Mouse (Mus musculus): ENCODE measurements around the gene Dnajc17.
A peak's percentile ranks its signal among the peaks of the same experiment; 100 is the strongest.

The Dnajc17 gene

GRCm38 (mm10) chr2:119161247-119161646 is 47.3 kb downstream of the Dnajc17 start:
- DNase-seq (ENCODE audit: low read depth, low spot score), result no peak

- DNase-seq (ENCODE audit: low read depth, low spot score), result no peak
These were observed 50.8 kb downstream of the Dnajc17 start for GRCm38 (mm10) chr2:119157836-119158235.

DNA sequence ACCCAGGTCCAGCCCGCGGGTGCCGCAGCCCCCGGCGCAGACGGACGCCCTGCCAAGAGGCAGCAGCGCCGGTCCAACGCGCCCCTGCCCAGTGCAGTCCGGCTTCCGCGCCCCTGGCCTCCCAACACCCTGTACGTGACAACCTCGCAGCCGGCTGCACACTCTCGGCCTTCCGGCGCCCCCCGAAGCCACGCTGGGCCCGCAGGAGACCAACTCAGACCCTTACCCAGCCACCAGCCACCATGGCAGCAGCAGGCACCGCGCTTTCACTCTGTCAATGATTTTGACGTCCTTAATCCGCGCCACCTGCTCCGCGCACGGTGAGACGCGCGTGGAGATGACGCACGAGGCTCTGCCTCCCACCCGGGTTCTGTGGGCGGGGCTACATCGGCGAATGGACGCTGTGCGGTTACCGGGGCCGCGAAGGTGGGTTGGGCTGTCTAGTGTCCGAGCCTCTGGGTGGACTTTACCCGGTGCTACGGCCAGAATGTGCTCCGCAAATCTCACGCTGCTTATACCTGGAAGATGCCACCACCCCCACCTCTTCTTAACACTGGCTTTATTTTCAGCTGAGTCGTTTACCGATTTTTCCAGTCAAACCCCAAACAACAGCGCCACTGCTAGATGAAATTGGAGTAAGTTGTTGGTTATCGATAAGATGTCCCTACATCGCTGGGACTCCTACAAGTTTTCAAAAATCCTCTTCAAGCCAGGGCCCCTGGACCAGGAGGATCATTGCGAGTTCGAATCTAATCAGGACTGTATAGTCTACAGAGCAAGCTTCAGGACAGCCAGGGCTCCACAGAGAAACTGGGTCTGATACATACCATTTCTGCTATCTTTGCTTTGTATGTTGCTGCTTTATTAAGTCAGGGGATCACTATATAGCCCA is 51.7 kb downstream of the Dnajc17 start, which contains the start of gene Rmdn3:
TSS of gene Rmdn3 (minus strand) at position 354 of the 892 bp plus-strand sequence.
- DNase-seq (ENCODE audit: low read depth, low spot score), result peak; percentile 94

GRCm38 (mm10) chr2:119156081-119156680 is 52.4 kb downstream of the Dnajc17 start:
- no peak for DNase-seq (ENCODE audit: low read depth, low spot score)

DNA sequence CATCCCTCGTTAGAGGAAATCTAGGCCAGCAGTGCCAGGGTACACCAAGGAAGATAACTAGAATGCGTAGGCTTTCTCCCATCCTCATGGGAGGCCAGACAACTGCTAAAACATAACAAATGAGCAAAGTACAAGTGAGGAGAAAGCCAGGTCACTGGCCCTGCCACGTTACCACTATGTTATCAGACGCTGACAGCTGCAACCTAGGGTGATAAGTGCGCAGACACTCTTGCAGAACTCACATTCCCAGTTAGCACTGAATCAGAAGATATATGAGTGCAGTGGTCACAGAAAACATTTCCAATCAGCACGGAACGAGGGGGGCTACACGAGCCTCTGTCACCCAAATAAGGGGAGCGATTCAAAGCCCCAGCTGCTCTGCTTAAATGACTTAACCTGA is 53.2 kb downstream of the Dnajc17 start:
- DNase-seq (ENCODE audit: low read depth, low spot score), result no peak

DNA sequence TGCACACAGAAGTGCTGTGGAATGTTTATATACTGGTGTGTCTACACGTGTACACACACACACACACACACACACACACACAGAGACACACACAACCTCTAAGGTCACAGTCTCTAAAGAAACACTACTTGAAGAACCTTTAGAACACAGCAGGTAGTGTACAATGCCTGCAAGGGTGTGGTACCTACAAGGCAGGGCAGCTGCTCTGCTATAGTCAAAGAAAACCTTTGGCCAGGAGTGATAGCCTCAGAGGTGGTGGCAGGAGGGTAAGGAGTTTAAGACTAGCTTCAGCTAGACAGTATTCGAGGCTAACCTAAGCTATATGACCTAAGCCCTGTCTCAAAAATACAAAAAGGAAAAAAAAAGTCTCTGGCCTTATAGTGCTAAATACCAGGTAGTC is 53.9 kb downstream of the Dnajc17 start:
- no peak for DNase-seq (ENCODE audit: low read depth, low spot score)

- DNase-seq (ENCODE audit: low read depth, low spot score), result no peak
These were observed 56.3 kb downstream of the Dnajc17 start for GRCm38 (mm10) chr2:119152255-119152654.

- no peak for DNase-seq (ENCODE audit: low read depth, low spot score)
These were observed 60.8 kb downstream of the Dnajc17 start for GRCm38 (mm10) chr2:119147775-119148174.

GRCm38 (mm10) chr2:119147160-119147678 is 61.4 kb downstream of the Dnajc17 start:
- no peak for DNase-seq (ENCODE audit: low read depth, low spot score)

GRCm38 (mm10) chr2:119146435-119146834 is 62.2 kb downstream of the Dnajc17 start:
- DNase-seq (ENCODE audit: low read depth, low spot score), result no peak

GRCm38 (mm10) chr2:119145199-119145598 is 63.4 kb downstream of the Dnajc17 start:
- peak; percentile 76 for DNase-seq (ENCODE audit: low read depth, low spot score)

GRCm38 (mm10) chr2:119136346-119136898 is 72.2 kb downstream of the Dnajc17 start:
- DNase-seq (ENCODE audit: low read depth, low spot score), result no peak
